Comparison of ENCODE assay signal across 9 mouse cellular contexts in genomic region chr3:30505741-30506251, GRCm38 (mm10). TPM values are rescaled to one million over a fixed set of nuclear protein-coding genes. Genes with fewer than 3 reads are reported as not detected.
DNase-seq lines count a peak whose midpoint lies in the region; ATAC-seq and TF ChIP-seq lines count a peak whose summit lies in the region.
"Had no signal": no experiment of that assay in that cellular context is flagged by ENCODE, and none has a peak within 500 bp of the region (broad histone marks: within the 10 kb centered on the region; RNA-seq: fewer than 3 reads in every experiment).

No protein-coding gene starts in this region.

- H3K4me3 ChIP-seq in intestine, embryonic 14.5 days (ENCODE audit: low read depth, low read length): no peak overlapping the region
- H3K4me3 ChIP-seq in intestine, postnatal 0 days (ENCODE audit: low read depth, low read length): no peak overlapping the region
- H3K4me3 ChIP-seq in embryonic facial prominence, embryonic 12.5 days: peak overlapping the region; percentile 9; the same call in 1 of the 2 replicates
- H3K4me3 ChIP-seq in limb, embryonic 10.5 days: peak overlapping the region; percentile 85
- H3K4me3 ChIP-seq in left cerebral cortex, adult 2 months: no peak overlapping the region
- H3K4me3 ChIP-seq: erythroblast, embryonic 14.5 days had no signal

- H3K27me3 ChIP-seq in intestine, embryonic 14.5 days (replicated peaks; ENCODE audit: control insufficient read depth, insufficient read depth, low read length): peaks cover 69% of the 10 kb centered on the region
- peaks cover 65% of the 10 kb centered on the region for H3K27me3 ChIP-seq in intestine, postnatal 0 days (replicated peaks; ENCODE audit: control insufficient read depth, insufficient read depth, low read length)
- peaks cover 26% of the 10 kb centered on the region for H3K27me3 ChIP-seq in embryonic facial prominence, embryonic 12.5 days
- H3K27me3 ChIP-seq in limb, embryonic 10.5 days (ENCODE audit: low read depth, poor library complexity, severe bottlenecking): no peaks in the 10 kb centered on the region

- TF ChIP-seq CTCF in intestine, postnatal 0 days (IDR thresholded peaks at IDR 0.05; ENCODE audit: low read depth): no peak
- TF ChIP-seq CTCF in left cerebral cortex, adult 2 months (IDR thresholded peaks at IDR 0.05): no peak

- DNase-seq in intestine, embryonic 14.5 days (ENCODE audit: low spot score): peak; percentile 77
- peak; percentile 53 for DNase-seq in limb, embryonic 10.5 days (ENCODE audit: low spot score)
- peak; percentile 38 for DNase-seq in retina, embryonic 14.5 days (ENCODE audit: low spot score)
- no peak for DNase-seq in urinary bladder, postnatal 14 days (ENCODE audit: low spot score)
- DNase-seq in left cerebral cortex, adult 2 months (ENCODE audit: extremely low spot score in 1 of 2, low spot score in 2 of 2): no peak

- intact Hi-C loops in left cerebral cortex, adult 2 months (cut with DNase I): loop anchor here (5.0 kb wide), 1 partner anchor 288 kb away; no protein-coding TSS in a partner anchor

- 22% methylated on average over 16 of the region's 16 CpGs for WGBS in intestine, embryonic 14.5 days
- WGBS in intestine, postnatal 0 days: 51% methylated on average over 16 of the region's 16 CpGs
- WGBS in embryonic facial prominence, embryonic 12.5 days: 14% methylated on average over 16 of the region's 16 CpGs
- 5% methylated on average over 16 of the region's 16 CpGs for WGBS in limb, embryonic 10.5 days

- no peaks in the 10 kb centered on the region for H3K36me3 ChIP-seq in intestine, embryonic 14.5 days (ENCODE audit: control insufficient read depth, insufficient read depth, low read length)
- no peaks in the 10 kb centered on the region for H3K36me3 ChIP-seq in intestine, postnatal 0 days (ENCODE audit: control insufficient read depth, insufficient read depth)
- no peaks in the 10 kb centered on the region for H3K36me3 ChIP-seq in embryonic facial prominence, embryonic 12.5 days
- H3K36me3 ChIP-seq in limb, embryonic 10.5 days: no peaks in the 10 kb centered on the region

- peaks cover 12% of the 10 kb centered on the region for H3K4me1 ChIP-seq in intestine, embryonic 14.5 days (replicated peaks; ENCODE audit: control insufficient read depth, insufficient read depth, low read length)
- 0 out of 2 replicates have a peak, but pooled peaks cover 4% of the 10 kb centered on the region for H3K4me1 ChIP-seq in intestine, postnatal 0 days (replicated peaks; ENCODE audit: control insufficient read depth, insufficient read depth, low read length)
- H3K4me1 ChIP-seq in embryonic facial prominence, embryonic 12.5 days: peaks cover 13% of the 10 kb centered on the region
- peaks cover 34% of the 10 kb centered on the region for H3K4me1 ChIP-seq in limb, embryonic 10.5 days

- H3K27ac ChIP-seq in intestine, embryonic 14.5 days (ENCODE audit: low read depth): no peak overlapping the region
- H3K27ac ChIP-seq in intestine, postnatal 0 days (ENCODE audit: low read depth, low read length): no peak overlapping the region
- peak overlapping the region; percentile 57; the same call in 1 of the 2 replicates for H3K27ac ChIP-seq in embryonic facial prominence, embryonic 12.5 days
- H3K27ac ChIP-seq in limb, embryonic 10.5 days: peak overlapping the region; percentile 100
- no peak overlapping the region for H3K27ac ChIP-seq in left cerebral cortex, adult 2 months

- no peak overlapping the region for H3K9ac ChIP-seq in intestine, embryonic 14.5 days (ENCODE audit: low read length)
- no peak overlapping the region for H3K9ac ChIP-seq in intestine, postnatal 0 days (ENCODE audit: low read depth, low read length)
- H3K9ac ChIP-seq in embryonic facial prominence, embryonic 12.5 days: no peak overlapping the region

- no peak overlapping the region for H3K4me2 ChIP-seq in intestine, embryonic 14.5 days (ENCODE audit: low read length)
- no peak overlapping the region for H3K4me2 ChIP-seq in intestine, postnatal 0 days (replicated peaks; ENCODE audit: low read depth)
- peak overlapping the region; percentile 85 for H3K4me2 ChIP-seq in embryonic facial prominence, embryonic 12.5 days (replicated peaks)

- ATAC-seq in intestine, embryonic 14.5 days (replicated peaks; ENCODE audit: low FRiP score, low TSS enrichment, low read depth): no peak
- no peak for ATAC-seq in intestine, postnatal 0 days
- ATAC-seq in embryonic facial prominence, embryonic 12.5 days (ENCODE audit: insufficient number of reproducible peaks, insufficient read depth, low FRiP score, low TSS enrichment): no peak
- no peak for ATAC-seq in activated CD4-positive, CD25-positive, alpha-beta regulatory T cell, adult 4 months

- no peaks in the 10 kb centered on the region for H3K9me3 ChIP-seq in intestine, embryonic 14.5 days (ENCODE audit: control insufficient read depth, low read length)
- H3K9me3 ChIP-seq in intestine, postnatal 0 days (ENCODE audit: control insufficient read depth): no peaks in the 10 kb centered on the region
- H3K9me3 ChIP-seq in embryonic facial prominence, embryonic 12.5 days: no peaks in the 10 kb centered on the region
- no peaks in the 10 kb centered on the region for H3K9me3 ChIP-seq in limb, embryonic 10.5 days (replicated peaks)

RNA-seq across cellular contexts. Expression of gene Mecom, which starts 42.0 kb away (rescaled TPM):
- polyA plus RNA-seq in intestine, embryonic 14.5 days (2014; fragmentation: Nextera tagmentation; extraction: Ambion mirVana): 15.2 and 17.6 TPM in 2 replicates
- polyA plus RNA-seq in intestine, postnatal 0 days (2015; fragmentation: Nextera tagmentation; extraction: Ambion mirVana): 7.7 and 9.4 TPM in 2 replicates
- 37.4 and 39.6 TPM in 2 replicates for polyA plus RNA-seq in embryonic facial prominence, embryonic 12.5 days (2016; fragmentation: Nextera tagmentation; extraction: Ambion mirVana)
- 167 and 217 TPM in 2 replicates for polyA plus RNA-seq in limb, embryonic 10.5 days (2016; fragmentation: Nextera tagmentation; extraction: Ambion mirVana)
- 1 to 10 TPM; 2.1 to 4.1 TPM for total RNA-seq in left cerebral cortex, adult 2 months (2021)
- not detected for polyA plus RNA-seq in activated CD4-positive, CD25-positive, alpha-beta regulatory T cell, adult 4 months (2017; shearing (Covaris generic))

Comparison
In these comparisons a context has a peak if more than half of its experiments do, and no peak if none do; other contexts are left out.
1. DNase-seq: peak in intestine, embryonic 14.5 days (single experiment), limb, embryonic 10.5 days (single experiment) and retina, embryonic 14.5 days (single experiment); none in urinary bladder, postnatal 14 days (single experiment) and left cerebral cortex, adult 2 months (0 of 2).
2. H3K27ac ChIP-seq: peak in embryonic facial prominence, embryonic 12.5 days (single experiment) and limb, embryonic 10.5 days (single experiment); none in intestine, embryonic 14.5 days (single experiment), intestine, postnatal 0 days (single experiment) and left cerebral cortex, adult 2 months (single experiment).
3. H3K4me3 ChIP-seq: peak in embryonic facial prominence, embryonic 12.5 days (single experiment) and limb, embryonic 10.5 days (single experiment); none in intestine, embryonic 14.5 days (single experiment), intestine, postnatal 0 days (single experiment) and left cerebral cortex, adult 2 months (single experiment).